Mouse (Mus musculus): ENCODE measurements at regions not wholly inside any gene's neighbourhood (a gene's known extent, or its start where the extent isn't known, plus 50 kb on each side); places are given as distances from the start of the nearest gene placed in this dataset.

- DNase-seq (ENCODE audit: low read depth, low spot score) = no peak
- H3K36me3 ChIP-seq (ENCODE audit: control insufficient read depth, insufficient read depth, low read length, poor library complexity, severe bottlenecking) = no peaks in the 10 kb centered on the region
- H3K27me3 ChIP-seq (ENCODE audit: control insufficient read depth, insufficient read depth, low read length, poor library complexity, severe bottlenecking) = no peaks in the 10 kb centered on the region
Observed at GRCm38 (mm10) chr2:115399987-115400550, 181.4 kb upstream of the BC052040 start.

- DNase-seq (ENCODE audit: low read depth, low spot score) = no peak
- no peaks in the 10 kb centered on the region for H3K27me3 ChIP-seq (ENCODE audit: control insufficient read depth, insufficient read depth, low read length, poor library complexity, severe bottlenecking)
- no peaks in the 10 kb centered on the region for H3K36me3 ChIP-seq (ENCODE audit: control insufficient read depth, insufficient read depth, low read length, poor library complexity, severe bottlenecking)
Observed at GRCm38 (mm10) chr2:115402246-115402645, 179.3 kb upstream of the BC052040 start.

GRCm38 (mm10) chr2:115432476-115432875 lies 149.0 kb upstream of the BC052040 start:
- H3K36me3 ChIP-seq (ENCODE audit: control insufficient read depth, insufficient read depth, low read length, poor library complexity, severe bottlenecking) = no peaks in the 10 kb centered on the region
- H3K27me3 ChIP-seq (ENCODE audit: control insufficient read depth, insufficient read depth, low read length, poor library complexity, severe bottlenecking) = no peaks in the 10 kb centered on the region
- DNase-seq (ENCODE audit: low read depth, low spot score) = no peak

- no peak for DNase-seq (ENCODE audit: low read depth, low spot score)
Observed at GRCm38 (mm10) chr2:115441100-115441499, 140.4 kb upstream of the BC052040 start.

GRCm38 (mm10) chr2:115449783-115450483 lies 131.6 kb upstream of the BC052040 start:
- Histone ChIP-seq H3K36me3 (ENCODE audit: control insufficient read depth, insufficient read depth, low read length, poor library complexity, severe bottlenecking) (no peaks in the 10 kb centered on the region), H3K27me3 (ENCODE audit: control insufficient read depth, insufficient read depth, low read length, poor library complexity, severe bottlenecking) (no peaks in the 10 kb centered on the region)
- DNase-seq (ENCODE audit: low read depth, low spot score) = no peak

More at GRCm38 (mm10) chr2:115441100-115441499, 140.4 kb upstream of the BC052040 start:
- Histone ChIP-seq H3K27me3 (ENCODE audit: control insufficient read depth, insufficient read depth, low read length, poor library complexity, severe bottlenecking) (no peaks in the 10 kb centered on the region), H3K36me3 (ENCODE audit: control insufficient read depth, insufficient read depth, low read length, poor library complexity, severe bottlenecking) (no peaks in the 10 kb centered on the region)

- Histone ChIP-seq H3K36me3 (ENCODE audit: control insufficient read depth, insufficient read depth, low read length, poor library complexity, severe bottlenecking) (no peaks in the 10 kb centered on the region), H3K27me3 (ENCODE audit: control insufficient read depth, insufficient read depth, low read length, poor library complexity, severe bottlenecking) (no peaks in the 10 kb centered on the region)
- DNase-seq (ENCODE audit: low read depth, low spot score) = no peak
Observed at GRCm38 (mm10) chr2:115455593-115455992, 125.9 kb upstream of the BC052040 start.

- no peak for DNase-seq (ENCODE audit: low read depth, low spot score)
- H3K27me3 ChIP-seq (ENCODE audit: control insufficient read depth, insufficient read depth, low read length, poor library complexity, severe bottlenecking) = no peaks in the 10 kb centered on the region
Observed at GRCm38 (mm10) chr2:115456372-115457022, 125.0 kb upstream of the BC052040 start.

GRCm38 (mm10) chr2:115460028-115460881 lies 121.3 kb upstream of the BC052040 start:
- DNase-seq (ENCODE audit: low read depth, low spot score) = no peak
- H3K27me3 ChIP-seq (ENCODE audit: control insufficient read depth, insufficient read depth, low read length, poor library complexity, severe bottlenecking) = no peaks in the 10 kb centered on the region
- no peaks in the 10 kb centered on the region for H3K36me3 ChIP-seq (ENCODE audit: control insufficient read depth, insufficient read depth, low read length, poor library complexity, severe bottlenecking)

More at GRCm38 (mm10) chr2:115456372-115457022, 125.0 kb upstream of the BC052040 start:
- no peaks in the 10 kb centered on the region for H3K36me3 ChIP-seq (ENCODE audit: control insufficient read depth, insufficient read depth, low read length, poor library complexity, severe bottlenecking)

- no peaks in the 10 kb centered on the region for H3K27me3 ChIP-seq (ENCODE audit: control insufficient read depth, insufficient read depth, low read length, poor library complexity, severe bottlenecking)
- H3K36me3 ChIP-seq (ENCODE audit: control insufficient read depth, insufficient read depth, low read length, poor library complexity, severe bottlenecking) = no peaks in the 10 kb centered on the region
- no peak for DNase-seq (ENCODE audit: low read depth, low spot score)
Observed at GRCm38 (mm10) chr2:115460882-115461151, 120.7 kb upstream of the BC052040 start.

- H3K27me3 ChIP-seq (ENCODE audit: control insufficient read depth, insufficient read depth, low read length, poor library complexity, severe bottlenecking) = no peaks in the 10 kb centered on the region
- no peaks in the 10 kb centered on the region for H3K36me3 ChIP-seq (ENCODE audit: control insufficient read depth, insufficient read depth, low read length, poor library complexity, severe bottlenecking)
- no peak for DNase-seq (ENCODE audit: low read depth, low spot score)
Observed at GRCm38 (mm10) chr2:115466170-115466569, 115.3 kb upstream of the BC052040 start.

- H3K27me3 ChIP-seq (ENCODE audit: control insufficient read depth, insufficient read depth, low read length, poor library complexity, severe bottlenecking) = no peaks in the 10 kb centered on the region
- DNase-seq (ENCODE audit: low read depth, low spot score) = no peak
- H3K36me3 ChIP-seq (ENCODE audit: control insufficient read depth, insufficient read depth, low read length, poor library complexity, severe bottlenecking) = no peaks in the 10 kb centered on the region
Observed at GRCm38 (mm10) chr2:115467107-115467745, 114.3 kb upstream of the BC052040 start.

GRCm38 (mm10) chr2:115467936-115468335 lies 113.6 kb upstream of the BC052040 start:
- no peaks in the 10 kb centered on the region for H3K27me3 ChIP-seq (ENCODE audit: control insufficient read depth, insufficient read depth, low read length, poor library complexity, severe bottlenecking)
- DNase-seq (ENCODE audit: low read depth, low spot score) = no peak
- no peaks in the 10 kb centered on the region for H3K36me3 ChIP-seq (ENCODE audit: control insufficient read depth, insufficient read depth, low read length, poor library complexity, severe bottlenecking)

GRCm38 (mm10) chr2:115468471-115468909 lies 113.0 kb upstream of the BC052040 start:
- DNase-seq (ENCODE audit: low read depth, low spot score) = no peak

GRCm38 (mm10) chr2:115469165-115469821 lies 112.2 kb upstream of the BC052040 start:
- Histone ChIP-seq H3K27me3 (ENCODE audit: control insufficient read depth, insufficient read depth, low read length, poor library complexity, severe bottlenecking) (no peaks in the 10 kb centered on the region), H3K36me3 (ENCODE audit: control insufficient read depth, insufficient read depth, low read length, poor library complexity, severe bottlenecking) (no peaks in the 10 kb centered on the region)
- DNase-seq (ENCODE audit: low read depth, low spot score) = no peak

More at GRCm38 (mm10) chr2:115468471-115468909, 113.0 kb upstream of the BC052040 start:
- Histone ChIP-seq H3K36me3 (ENCODE audit: control insufficient read depth, insufficient read depth, low read length, poor library complexity, severe bottlenecking) (no peaks in the 10 kb centered on the region), H3K27me3 (ENCODE audit: control insufficient read depth, insufficient read depth, low read length, poor library complexity, severe bottlenecking) (no peaks in the 10 kb centered on the region)
